Mouse (Mus musculus): ENCODE data around the gene Nepn. TPM values are rescaled to one million over a fixed set of nuclear protein-coding genes. Genes with fewer than 3 reads are reported as not detected.

Gene Nepn
- polyA plus RNA-seq, 1 experiment: not detected

- Histone ChIP-seq H3K9me3 (replicated peaks; ENCODE audit: control insufficient read depth, insufficient read depth, low read length, poor library complexity, severe bottlenecking) (no peaks in the 10 kb centered on the region), H3K4me3 (ENCODE audit: low read depth, low read length) (no peak overlapping the region), H3K27ac (ENCODE audit: insufficient read depth, low read length) (no peak overlapping the region), H3K4me1 (ENCODE audit: control insufficient read depth, insufficient read depth, low read length) (no peaks in the 10 kb centered on the region), H3K27me3 (ENCODE audit: control insufficient read depth, insufficient read depth, low read length, poor library complexity, severe bottlenecking) (no peaks in the 10 kb centered on the region), H3K9ac (ENCODE audit: low read depth, poor library complexity, severe bottlenecking) (no peak overlapping the region), H3K36me3 (ENCODE audit: control insufficient read depth, insufficient read depth, low read length, poor library complexity, severe bottlenecking) (no peaks in the 10 kb centered on the region)
- TF ChIP-seq CTCF (IDR thresholded peaks at IDR 0.05; ENCODE audit: low read depth, low read length) (no peak), EP300 (IDR thresholded peaks at IDR 0.05; ENCODE audit: insufficient read depth, low read depth, low read length) (no peak), POLR2A (IDR thresholded peaks at IDR 0.05; ENCODE audit: insufficient read depth, low read length) (no peak)
These were observed 26.2 kb downstream of the Nepn start for GRCm38 (mm10) chr10:52415020-52415419.

DNA sequence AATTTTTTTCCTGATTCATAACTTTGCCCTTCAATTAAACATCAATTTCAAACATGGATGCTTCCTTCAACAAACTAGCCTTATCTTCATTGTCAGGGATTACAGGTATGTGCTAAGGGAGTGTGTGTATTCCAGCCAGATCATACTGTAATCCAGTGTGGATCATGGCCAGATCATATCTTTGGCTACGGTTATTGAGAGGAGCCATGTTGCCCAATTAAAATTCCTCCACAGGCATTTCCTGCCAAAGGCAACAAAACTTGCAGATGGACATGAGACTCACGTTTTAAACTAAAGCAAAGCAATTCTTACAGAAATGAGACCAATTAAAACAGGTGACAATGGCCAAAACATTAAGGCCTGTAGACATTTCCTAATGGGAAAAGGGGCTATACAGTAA lies 27.7 kb downstream of the Nepn start:
- no peaks in the 10 kb centered on the region for H3K4me1 ChIP-seq (ENCODE audit: control insufficient read depth, insufficient read depth, low read length)
- no peak for TF ChIP-seq CTCF (IDR thresholded peaks at IDR 0.05; ENCODE audit: low read depth, low read length)
- no peak for TF ChIP-seq POLR2A (IDR thresholded peaks at IDR 0.05; ENCODE audit: insufficient read depth, low read length)
- TF ChIP-seq EP300 (IDR thresholded peaks at IDR 0.05; ENCODE audit: insufficient read depth, low read depth, low read length): no peak
- no peak overlapping the region for H3K27ac ChIP-seq (ENCODE audit: insufficient read depth, low read length)
- H3K27me3 ChIP-seq (ENCODE audit: control insufficient read depth, insufficient read depth, low read length, poor library complexity, severe bottlenecking): no peaks in the 10 kb centered on the region
- peak overlapping the region; percentile 69 for H3K9ac ChIP-seq (ENCODE audit: low read depth, poor library complexity, severe bottlenecking)
- no peak overlapping the region for H3K4me3 ChIP-seq (ENCODE audit: low read depth, low read length)
- H3K36me3 ChIP-seq (ENCODE audit: control insufficient read depth, insufficient read depth, low read length, poor library complexity, severe bottlenecking): no peaks in the 10 kb centered on the region
- no peaks in the 10 kb centered on the region for H3K9me3 ChIP-seq (replicated peaks; ENCODE audit: control insufficient read depth, insufficient read depth, low read length, poor library complexity, severe bottlenecking)

DNA sequence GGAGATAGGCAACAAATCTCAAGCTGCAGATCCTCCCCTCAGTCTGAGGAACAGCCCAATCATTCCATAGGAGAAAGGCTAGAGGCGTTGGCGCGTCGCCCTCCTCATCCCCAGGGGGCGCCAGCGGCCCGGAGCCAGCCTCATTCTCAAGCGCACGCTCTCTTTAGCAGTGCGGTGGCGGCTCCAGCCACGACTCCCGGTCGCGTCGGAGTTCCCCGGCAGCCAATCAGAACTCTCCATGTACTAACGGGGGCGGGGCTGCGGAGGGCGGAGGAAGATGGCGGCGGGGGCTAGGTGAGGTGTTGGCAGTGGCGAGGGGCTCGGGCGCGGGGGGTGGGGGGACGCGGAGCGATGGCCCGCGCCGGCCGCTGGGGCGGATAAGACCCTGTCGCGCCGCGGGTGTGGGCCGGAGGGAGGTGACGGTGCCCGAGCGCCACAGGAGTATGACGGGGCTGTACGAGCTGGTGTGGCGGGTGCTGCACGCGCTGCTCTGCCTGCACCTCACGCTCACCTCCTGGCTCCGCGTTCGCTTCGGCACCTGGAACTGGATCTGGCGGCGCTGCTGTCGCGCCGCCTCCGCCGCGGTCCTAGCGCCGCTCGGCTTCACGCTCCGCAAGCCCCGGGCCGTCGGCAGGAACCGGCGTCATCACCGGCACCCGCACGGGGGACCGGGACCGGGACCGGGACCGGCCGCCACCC lies 28.7 kb downstream of the Nepn start, which contains the start of gene Nus1:
Gene Nus1, plus strand, starts transcription at position 249 of the 699 bp plus-strand sequence.
- Histone ChIP-seq H3K27me3 (ENCODE audit: control insufficient read depth, insufficient read depth, low read length, poor library complexity, severe bottlenecking) (no peaks in the 10 kb centered on the region), H3K9me3 (replicated peaks; ENCODE audit: control insufficient read depth, insufficient read depth, low read length, poor library complexity, severe bottlenecking) (no peaks in the 10 kb centered on the region)
- TF ChIP-seq POLR2A (IDR thresholded peaks at IDR 0.05; ENCODE audit: insufficient read depth, low read length) (peak; percentile 41), CTCF (IDR thresholded peaks at IDR 0.05; ENCODE audit: low read depth, low read length) (peak; percentile 76), EP300 (IDR thresholded peaks at IDR 0.05; ENCODE audit: insufficient read depth, low read depth, low read length) (no peak)

DNA sequence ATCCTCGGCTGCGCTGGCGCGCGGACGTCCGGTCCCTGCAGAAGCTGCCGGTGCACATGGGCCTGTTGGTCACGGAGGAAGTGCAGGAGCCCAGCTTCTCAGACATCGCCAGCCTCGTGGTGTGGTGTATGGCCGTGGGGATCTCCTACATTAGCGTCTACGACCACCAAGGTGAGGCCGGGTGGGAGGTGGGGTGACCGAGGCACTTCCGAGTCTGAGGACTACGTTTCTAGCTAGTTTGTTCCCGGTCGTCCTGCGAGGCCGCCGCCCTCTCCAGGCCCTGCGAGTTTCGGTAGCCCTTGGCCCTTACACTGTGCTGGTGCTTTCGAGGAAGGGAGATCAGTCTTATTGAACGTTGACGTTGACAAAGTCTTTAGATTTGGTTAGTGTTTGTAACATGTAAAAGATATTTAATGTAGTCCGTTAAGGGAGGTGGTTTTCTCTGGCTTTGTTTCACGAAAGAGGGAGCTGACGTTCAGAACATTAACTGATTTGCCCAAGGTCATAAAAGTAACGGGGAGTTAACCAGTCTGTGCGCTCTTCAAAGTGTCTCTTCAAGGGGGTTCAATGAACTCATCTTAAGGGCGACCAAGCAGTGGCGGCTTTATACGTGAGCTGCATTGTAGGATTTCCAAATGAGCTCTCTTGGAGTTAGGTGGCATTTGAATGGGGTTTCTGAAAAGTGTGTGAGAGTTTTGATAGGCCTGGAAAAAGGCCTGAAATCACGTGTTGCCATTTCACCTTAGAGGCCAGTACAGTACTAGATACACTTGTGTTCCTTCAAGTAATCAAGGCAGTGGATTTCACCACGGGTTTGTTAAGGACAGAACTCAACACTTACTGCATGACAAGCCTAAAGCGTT lies 29.5 kb downstream of the Nepn start:
- Histone ChIP-seq H3K4me1 (ENCODE audit: control insufficient read depth, insufficient read depth, low read length) (no peaks in the 10 kb centered on the region), H3K9me3 (replicated peaks; ENCODE audit: control insufficient read depth, insufficient read depth, low read length, poor library complexity, severe bottlenecking) (no peaks in the 10 kb centered on the region), H3K27me3 (ENCODE audit: control insufficient read depth, insufficient read depth, low read length, poor library complexity, severe bottlenecking) (no peaks in the 10 kb centered on the region), H3K36me3 (ENCODE audit: control insufficient read depth, insufficient read depth, low read length, poor library complexity, severe bottlenecking) (no peaks in the 10 kb centered on the region), H3K9ac (ENCODE audit: low read depth, poor library complexity, severe bottlenecking) (peak overlapping the region; percentile 95), H3K4me3 (ENCODE audit: low read depth, low read length) (peak overlapping the region; percentile 99), H3K27ac (ENCODE audit: insufficient read depth, low read length) (no peak overlapping the region)
- TF ChIP-seq CTCF (IDR thresholded peaks at IDR 0.05; ENCODE audit: low read depth, low read length) (no peak), POLR2A (IDR thresholded peaks at IDR 0.05; ENCODE audit: insufficient read depth, low read length) (no peak), EP300 (IDR thresholded peaks at IDR 0.05; ENCODE audit: insufficient read depth, low read depth, low read length) (no peak)

More for the DNA sequence above, 28.7 kb downstream of the Nepn start, which contains the start of gene Nus1:
- no peak within 1 kb of the TSS for H3K27ac ChIP-seq (ENCODE audit: insufficient read depth, low read length)
- H3K4me3 ChIP-seq (ENCODE audit: low read depth, low read length): peak within 1 kb of the TSS; percentile 99
- peak within 1 kb of the TSS; percentile 95 for H3K9ac ChIP-seq (ENCODE audit: low read depth, poor library complexity, severe bottlenecking)
- no peaks in the 10 kb centered on the region for H3K4me1 ChIP-seq (ENCODE audit: control insufficient read depth, insufficient read depth, low read length)
- no peaks in the 10 kb centered on the region for H3K36me3 ChIP-seq (ENCODE audit: control insufficient read depth, insufficient read depth, low read length, poor library complexity, severe bottlenecking)

GRCm38 (mm10) chr10:52418931-52419330 lies 30.2 kb downstream of the Nepn start:
- Histone ChIP-seq H3K9me3 (replicated peaks; ENCODE audit: control insufficient read depth, insufficient read depth, low read length, poor library complexity, severe bottlenecking) (no peaks in the 10 kb centered on the region), H3K27me3 (ENCODE audit: control insufficient read depth, insufficient read depth, low read length, poor library complexity, severe bottlenecking) (no peaks in the 10 kb centered on the region), H3K9ac (ENCODE audit: low read depth, poor library complexity, severe bottlenecking) (peak overlapping the region; percentile 95), H3K4me3 (ENCODE audit: low read depth, low read length) (peak overlapping the region; percentile 99; the same call in 1 of the 2 replicates), H3K4me1 (ENCODE audit: control insufficient read depth, insufficient read depth, low read length) (no peaks in the 10 kb centered on the region), H3K27ac (ENCODE audit: insufficient read depth, low read length) (no peak overlapping the region), H3K36me3 (ENCODE audit: control insufficient read depth, insufficient read depth, low read length, poor library complexity, severe bottlenecking) (no peaks in the 10 kb centered on the region)
- TF ChIP-seq POLR2A (IDR thresholded peaks at IDR 0.05; ENCODE audit: insufficient read depth, low read length) (no peak), EP300 (IDR thresholded peaks at IDR 0.05; ENCODE audit: insufficient read depth, low read depth, low read length) (no peak), CTCF (IDR thresholded peaks at IDR 0.05; ENCODE audit: low read depth, low read length) (no peak)

Measured in ES-Bruce4 (cell line).